In the genomic region with DNA sequence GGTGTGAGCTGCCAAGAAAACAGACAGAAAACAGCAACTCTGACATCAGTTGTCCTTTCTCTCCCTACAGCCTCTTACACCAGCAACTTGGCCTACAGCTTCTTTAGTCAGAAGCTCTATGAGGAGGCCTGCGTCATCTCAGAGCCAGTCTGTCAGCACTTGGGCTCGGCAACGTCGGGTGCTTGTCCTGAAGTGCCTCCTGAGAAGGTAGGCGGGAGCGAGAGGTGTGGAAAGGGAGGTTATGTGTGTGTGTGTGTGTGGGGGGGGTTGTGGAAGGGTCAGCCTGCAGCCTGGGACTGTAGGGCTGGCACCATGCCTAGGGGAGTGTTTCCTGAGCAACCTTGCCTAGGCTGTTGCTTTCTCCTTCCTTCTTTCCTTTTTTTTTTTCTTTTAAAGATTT, we compare ENCODE assay signal across 22 mouse cellular contexts. TPM values are rescaled to one million over a fixed set of nuclear protein-coding genes. Genes with fewer than 3 reads are reported as not detected.
DNase-seq lines count a peak whose midpoint lies in the region; ATAC-seq and TF ChIP-seq lines count a peak whose summit lies in the region.
"Had no signal": no experiment of that assay in that cellular context is flagged by ENCODE, and none has a peak within 500 bp of the region (broad histone marks: within the 10 kb centered on the region; RNA-seq: fewer than 3 reads in every experiment).

No protein-coding gene starts in this region.

- H3K27me3 ChIP-seq in heart, embryonic 11.5 days (ENCODE audit: control insufficient read depth, insufficient read depth, low read length) = no peaks in the 10 kb centered on the region
- no peaks in the 10 kb centered on the region for H3K27me3 ChIP-seq in lung, postnatal 0 days (replicated peaks; ENCODE audit: insufficient read depth, low read length)
- H3K27me3 ChIP-seq: forebrain, embryonic 15.5 days; hindbrain, embryonic 13.5 days; midbrain, embryonic 12.5 days had no signal

- peaks cover 34% of the 10 kb centered on the region for H3K36me3 ChIP-seq in heart, embryonic 11.5 days (ENCODE audit: control insufficient read depth, insufficient read depth, low read length)
- H3K36me3 ChIP-seq in lung, postnatal 0 days (ENCODE audit: insufficient read depth, low read length) = no peaks in the 10 kb centered on the region

- DNase-seq in heart, adult 9 months (ENCODE audit: low spot score in 2 of 2) = no peak
- DNase-seq in heart, postnatal 14 days = peak; percentile 20 to 54
- DNase-seq in lung, postnatal 0 days (ENCODE audit: low spot score) = peak; percentile 93
- DNase-seq in spleen, postnatal 14 days (ENCODE audit: low spot score in 2 of 2) = no peak
- DNase-seq in left cerebral cortex, postnatal 14 days (ENCODE audit: low spot score in 2 of 2) = no peak
- DNase-seq in layer of hippocampus, postnatal 25 days (ENCODE audit: extremely low spot score in 1 of 2, low spot score in 1 of 2) = no peak
- DNase-seq in cerebellum, adult 18-20 months = no peak
- DNase-seq: B cell, adult 2 months; cerebellum, adult 8-10 months; kidney, adult 2 months; kidney, postnatal 10 days; right cerebral cortex, postnatal 4 days had no signal

- TF ChIP-seq CTCF in lung, postnatal 0 days (IDR thresholded peaks at IDR 0.05) = no peak

- peak; percentile 39; the same call in 1 of the 2 replicates for TF ChIP-seq EP300 in lung, postnatal 0 days (IDR thresholded peaks at IDR 0.05)

- no peaks in the 10 kb centered on the region for H3K9me3 ChIP-seq in heart, embryonic 11.5 days (replicated peaks; ENCODE audit: control insufficient read depth, low read length)
- H3K9me3 ChIP-seq in lung, postnatal 0 days (ENCODE audit: low read length) = no peaks in the 10 kb centered on the region
- H3K9me3 ChIP-seq: forebrain, embryonic 15.5 days; hindbrain, embryonic 13.5 days; limb, embryonic 10.5 days; midbrain, embryonic 12.5 days had no signal

- ATAC-seq in heart, embryonic 11.5 days (replicated peaks; ENCODE audit: insufficient number of reproducible peaks, low FRiP score, low TSS enrichment) = peak; percentile 67
- peak; percentile 97 for ATAC-seq in lung, postnatal 0 days
- ATAC-seq: forebrain, embryonic 15.5 days; inflammation-experienced regulatory T-cells, adult 6 months had no signal

- WGBS in heart, embryonic 11.5 days (ENCODE audit: insufficient replicate concordance) = 20% methylated on average over 6 of the region's 6 CpGs
- WGBS in lung, postnatal 0 days = 46% methylated on average over 6 of the region's 6 CpGs

- no peak overlapping the region for H3K4me3 ChIP-seq in heart, embryonic 11.5 days (ENCODE audit: low read depth, low read length)
- no peak overlapping the region for H3K4me3 ChIP-seq in lung, postnatal 0 days (ENCODE audit: low read depth, low read length)
- H3K4me3 ChIP-seq: forebrain, embryonic 15.5 days; hindbrain, embryonic 13.5 days; layer of hippocampus, adult 2 months; limb, embryonic 10.5 days; midbrain, embryonic 12.5 days had no signal

- intact Hi-C loops in heart, postnatal 14 days (cut with DNase I) = no loop called here
- intact Hi-C loops in left cerebral cortex, postnatal 14 days (cut with DNase I) = no loop called here

- H3K9ac ChIP-seq in heart, embryonic 11.5 days (ENCODE audit: low read depth, low read length) = no peak overlapping the region
- H3K9ac ChIP-seq in lung, postnatal 0 days (replicated peaks; ENCODE audit: low read depth) = no peak overlapping the region
- H3K9ac ChIP-seq: forebrain, embryonic 15.5 days; hindbrain, embryonic 13.5 days; midbrain, embryonic 12.5 days had no signal

- H3K27ac ChIP-seq in heart, embryonic 11.5 days (ENCODE audit: low read depth, low read length) = peak overlapping the region; percentile 29; the same call in 1 of the 2 replicates
- no peak overlapping the region for H3K27ac ChIP-seq in lung, postnatal 0 days (ENCODE audit: low read length)
- H3K27ac ChIP-seq: forebrain, embryonic 15.5 days; hindbrain, embryonic 13.5 days; layer of hippocampus, adult 2 months; limb, embryonic 10.5 days; macrophage; midbrain, embryonic 12.5 days had no signal

- H3K4me2 ChIP-seq in heart, embryonic 11.5 days = no peak overlapping the region
- H3K4me2 ChIP-seq in lung, postnatal 0 days (replicated peaks; ENCODE audit: low read depth, low read length) = no peak overlapping the region
- H3K4me2 ChIP-seq: forebrain, embryonic 15.5 days; hindbrain, embryonic 13.5 days; midbrain, embryonic 12.5 days had no signal

- no peaks in the 10 kb centered on the region for H3K4me1 ChIP-seq in heart, embryonic 11.5 days (ENCODE audit: control insufficient read depth, insufficient read depth, low read length)
- H3K4me1 ChIP-seq in lung, postnatal 0 days (ENCODE audit: insufficient read depth, low read depth, low read length) = no peaks in the 10 kb centered on the region; the same call in 1 of the 2 replicates
- H3K4me1 ChIP-seq: forebrain, embryonic 15.5 days; hindbrain, embryonic 13.5 days; limb, embryonic 10.5 days; midbrain, embryonic 12.5 days had no signal

RNA-seq across cellular contexts. Expression of a gene that starts 6.5 kb away (rescaled TPM):
- polyA plus RNA-seq in heart, embryonic 11.5 days (2014; fragmentation: Nextera tagmentation; extraction: Ambion mirVana) = 20.0 and 23.8 TPM in 2 replicates
- total RNA-seq in heart, postnatal 14 days (2021) = 1 to 10 TPM; 3.2 to 4.3 TPM
- polyA plus RNA-seq in lung, postnatal 0 days (2015; fragmentation: Nextera tagmentation; extraction: Ambion mirVana) = 0.99 and 1.4 TPM in 2 replicates
- 1 to 10 TPM; 1.8 to 2.3 TPM for total RNA-seq in left cerebral cortex, postnatal 14 days (2021)
- 1 to 10 TPM; 2.9 to 3.5 TPM for total RNA-seq in layer of hippocampus, postnatal 25 days (2021)

RNA-seq across cellular contexts. Expression of a gene that starts 23.3 kb away (rescaled TPM):
- polyA plus RNA-seq in heart, embryonic 11.5 days (2014; fragmentation: Nextera tagmentation; extraction: Ambion mirVana) = 44.4 and 45.3 TPM in 2 replicates
- total RNA-seq in heart, postnatal 14 days (2021) = 10 to 100 TPM; 16.7 to 19.0 TPM
- 70.4 and 72.7 TPM in 2 replicates for polyA plus RNA-seq in lung, postnatal 0 days (2015; fragmentation: Nextera tagmentation; extraction: Ambion mirVana)
- total RNA-seq in left cerebral cortex, postnatal 14 days (2021) = 10 to 100 TPM; 36.8 to 40.6 TPM
- 10 to 100 TPM; 39.0 to 39.6 TPM for total RNA-seq in layer of hippocampus, postnatal 25 days (2021)

RNA-seq across cellular contexts. Expression of a gene that starts 23.4 kb away (rescaled TPM):
- polyA plus RNA-seq in heart, embryonic 11.5 days (2014; fragmentation: Nextera tagmentation; extraction: Ambion mirVana) = 307 and 350 TPM in 2 replicates
- total RNA-seq in heart, postnatal 14 days (2021) = 100 to 1,000 TPM; 262 to 287 TPM
- polyA plus RNA-seq in lung, postnatal 0 days (2015; fragmentation: Nextera tagmentation; extraction: Ambion mirVana) = 457 and 467 TPM in 2 replicates
- 100 to 1,000 TPM; 313 to 315 TPM for total RNA-seq in left cerebral cortex, postnatal 14 days (2021)
- 100 to 1,000 TPM; 386 to 396 TPM for total RNA-seq in layer of hippocampus, postnatal 25 days (2021)

RNA-seq across cellular contexts. Expression of a gene that starts 29.0 kb away (rescaled TPM):
- polyA plus RNA-seq in heart, embryonic 11.5 days (2014; fragmentation: Nextera tagmentation; extraction: Ambion mirVana) = 72.7 and 77.8 TPM in 2 replicates
- 10 to 100 TPM; 21.0 to 24.3 TPM for total RNA-seq in heart, postnatal 14 days (2021)
- 46.1 and 48.3 TPM in 2 replicates for polyA plus RNA-seq in lung, postnatal 0 days (2015; fragmentation: Nextera tagmentation; extraction: Ambion mirVana)
- 10 to 100 TPM; 48.2 to 51.4 TPM for total RNA-seq in left cerebral cortex, postnatal 14 days (2021)
- total RNA-seq in layer of hippocampus, postnatal 25 days (2021) = 10 to 100 TPM; 63.0 to 66.1 TPM

RNA-seq across cellular contexts. Expression of a gene that starts 32.2 kb away (rescaled TPM):
- polyA plus RNA-seq in heart, embryonic 11.5 days (2014; fragmentation: Nextera tagmentation; extraction: Ambion mirVana) = 0.07 TPM in 1 of 2 replicates, not detected in the other
- total RNA-seq in heart, postnatal 14 days (2021) = not detected
- polyA plus RNA-seq in lung, postnatal 0 days (2015; fragmentation: Nextera tagmentation; extraction: Ambion mirVana) = 0.13 and 0.36 TPM in 2 replicates
- total RNA-seq in left cerebral cortex, postnatal 14 days (2021) = not detected
- not detected for total RNA-seq in layer of hippocampus, postnatal 25 days (2021)
- total RNA-seq: layer of hippocampus, adult 2 months; liver, adult 2 months; monocyte, adult 5-6 weeks had no signal
- polyA plus RNA-seq: forebrain, embryonic 15.5 days; inflammation-experienced regulatory T-cells, adult 6 months; macrophage had no signal

Comparison
In these comparisons a context has a peak if more than half of its experiments do, and no peak if none do; other contexts are left out.
1. DNase-seq: peak in heart, postnatal 14 days (2 of 2) and lung, postnatal 0 days (single experiment); none in heart, adult 9 months (0 of 2), spleen, postnatal 14 days (0 of 2), left cerebral cortex, postnatal 14 days (0 of 2), layer of hippocampus, postnatal 25 days (0 of 2) and cerebellum, adult 18-20 months (0 of 2).